Mouse (Mus musculus) ES-E14 (cell line): Measurements from ENCODE around the gene Tnpo1. TPM values are rescaled to one million over a fixed set of nuclear protein-coding genes. Genes with fewer than 3 reads are reported as not detected.

ENCODE experiments used
- DNase-seq: peaks from one replicate; pipeline ENCODE4 v3.0.0-alpha.2; 2013; ENCODE audit warnings: low read depth, low spot score
- H3K27ac ChIP-seq: 2 replicates; pipeline ENCODE4 v1.5.1; 2012; ENCODE audit warnings: low read depth, mild to moderate bottlenecking, low read length, moderate library complexity, mixed read lengths; ENCODE audit not compliant: poor library complexity, insufficient read depth, severe bottlenecking
- H3K36me3 ChIP-seq: 2 replicates; pipeline ENCODE4 v1.6.1; 2012; ENCODE audit warnings: mild to moderate bottlenecking, low read length, moderate library complexity, mixed read lengths; ENCODE audit not compliant: control insufficient read depth, poor library complexity, insufficient read depth, severe bottlenecking
- H3K4me1 ChIP-seq, 2 experiments: fragments of 150-350 bp in 1 of 2; sonication (generic) in 1 of 2; 2 replicates each; pipeline ENCODE4 v1.6.1; 2012; ENCODE audit warnings: low read length in 2 of 2, mild to moderate bottlenecking in 1 of 2, mixed read lengths in 1 of 2; ENCODE audit not compliant: control insufficient read depth in 2 of 2, insufficient read depth in 2 of 2, poor library complexity in 1 of 2
- H3K4me3 ChIP-seq, 2 experiments: fragments of 150-350 bp in 1 of 2; sonication (generic) in 1 of 2; 2 replicates each; pipeline ENCODE4 v1.5.1; 2012; ENCODE audit warnings: low read length in 2 of 2, low read depth in 1 of 2, mild to moderate bottlenecking in 1 of 2, mixed read lengths in 1 of 2; ENCODE audit not compliant: insufficient read depth in 1 of 2, poor library complexity in 1 of 2, severe bottlenecking in 1 of 2
- H3K9ac ChIP-seq: 2 replicates; pipeline ENCODE4 v1.6.1; 2012; ENCODE audit warnings: low read depth, mild to moderate bottlenecking, low read length, mixed read lengths; ENCODE audit not compliant: poor library complexity, insufficient read depth, severe bottlenecking
- H3K9me3 ChIP-seq: fragments of 150-350 bp; sonication (generic); 2 replicates; pipeline ENCODE4 v1.6.1; 2012; ENCODE audit warnings: low read depth, mild to moderate bottlenecking, low read length; ENCODE audit not compliant: control insufficient read depth, insufficient read depth
- CHD2 ChIP-seq: IDR thresholded peaks from 2 replicates; pipeline ENCODE4 v1.6.1; 2014; ENCODE audit warnings: mild to moderate bottlenecking, low read depth, low read length, inconsistent platforms
- HCFC1 ChIP-seq: IDR thresholded peaks from 2 replicates; pipeline ENCODE4 v1.6.1; 2012; ENCODE audit warnings: low read length, inconsistent platforms, borderline replicate concordance; ENCODE audit not compliant: insufficient read depth
- MAFK ChIP-seq: IDR thresholded peaks from 2 replicates; pipeline ENCODE4 v1.6.1; 2014; ENCODE audit warnings: mild to moderate bottlenecking, low read depth, low read length, inconsistent platforms; ENCODE audit not compliant: insufficient read depth
- ZC3H11A ChIP-seq: IDR thresholded peaks from 2 replicates; pipeline ENCODE4 v1.6.1; 2012; ENCODE audit warnings: low read depth, mild to moderate bottlenecking, inconsistent platforms, low read length, borderline replicate concordance
- ZNF384 ChIP-seq: IDR thresholded peaks from 2 replicates; pipeline ENCODE4 v1.6.1; 2012; ENCODE audit warnings: low read depth, low read length, inconsistent platforms
- in situ Hi-C, 2 experiments: fragments of 600-800 bp; cut with MboI; formaldehyde crosslinking; loops; one replicate each; pipeline ENCODE4 v1.15.1; 2025; ENCODE audit warnings: low sequenced_read_pairs in 2 of 2, inconsistent platforms in 1 of 2; ENCODE audit not compliant: unreplicated experiment in 2 of 2
- total RNA-seq: library from RNA; depleted of rRNA; stranded (reverse); fragments of 300-350 nt; gene quantifications from 2 replicates; pipeline ENCODE4 v1.2.3, GENCODE M21; 2012

Gene Tnpo1
- total RNA-seq, 1 experiment, result 148 TPM

- peak overlapping the region; percentile 96; the same call in 1 of the 2 replicates for H3K9ac ChIP-seq
- H3K4me1 ChIP-seq, result peaks cover 2 to 4% of the 10 kb centered on the region in 2 experiments; a peak in 2 of 4 replicates
- TF ChIP-seq CHD2 (no peak), HCFC1 (no peak), ZC3H11A (no peak), MAFK (no peak), ZNF384 (no peak)
- no peaks in the 10 kb centered on the region for H3K9me3 ChIP-seq
- H3K27ac ChIP-seq, result no peak overlapping the region
- H3K36me3 ChIP-seq, result no peaks in the 10 kb centered on the region
- in situ Hi-C loops, result no loop called here
- no peak for DNase-seq
- peak overlapping the region; percentile 71 to 95 for H3K4me3 ChIP-seq
Measured at GRCm38 (mm10) chr13:98924897-98925485, 1.2 kb downstream of the Tnpo1 start.

- no peaks in the 10 kb centered on the region for H3K9me3 ChIP-seq
- no peak overlapping the region for H3K9ac ChIP-seq
- in situ Hi-C loops, result no loop called here
- no peak overlapping the region for H3K27ac ChIP-seq
- TF ChIP-seq HCFC1 (no peak), ZC3H11A (no peak), MAFK (no peak), ZNF384 (no peak), CHD2 (no peak)
- no peaks in the 10 kb centered on the region for H3K36me3 ChIP-seq
- H3K4me3 ChIP-seq, result no peak overlapping the region
- DNase-seq, result no peak
- peaks cover 5 to 7% of the 10 kb centered on the region in 2 experiments; a peak in 3 of 4 replicates for H3K4me1 ChIP-seq
Measured at GRCm38 (mm10) chr13:98922806-98923205, 3.4 kb downstream of the Tnpo1 start.

- no peak overlapping the region for H3K9ac ChIP-seq
- no peaks in the 10 kb centered on the region for H3K9me3 ChIP-seq
- no peak for DNase-seq
- no peak overlapping the region for H3K27ac ChIP-seq
- H3K4me3 ChIP-seq, result no peak overlapping the region
- in situ Hi-C loops, result no loop called here
- no peaks in the 10 kb centered on the region for H3K36me3 ChIP-seq
- TF ChIP-seq HCFC1, result no peak
- TF ChIP-seq ZNF384, result no peak
- no peak for TF ChIP-seq CHD2
- TF ChIP-seq ZC3H11A, result no peak
- TF ChIP-seq MAFK, result no peak
- peaks cover 5 to 7% of the 10 kb centered on the region in 2 experiments; a peak in 3 of 4 replicates for H3K4me1 ChIP-seq
Measured at GRCm38 (mm10) chr13:98921276-98921675, 4.9 kb downstream of the Tnpo1 start.

- no peak overlapping the region for H3K9ac ChIP-seq
- in situ Hi-C loops, result no loop called here
- DNase-seq, result no peak
- no peak overlapping the region for H3K4me3 ChIP-seq
- no peaks in the 10 kb centered on the region for H3K9me3 ChIP-seq
- H3K36me3 ChIP-seq, result no peaks in the 10 kb centered on the region
- H3K27ac ChIP-seq, result no peak overlapping the region
- TF ChIP-seq MAFK (no peak), HCFC1 (no peak), ZNF384 (no peak), ZC3H11A (no peak), CHD2 (no peak)
- H3K4me1 ChIP-seq, result peaks cover 7 to 9% of the 10 kb centered on the region in 2 experiments; a peak in 3 of 4 replicates
Measured at GRCm38 (mm10) chr13:98920300-98920699, 5.9 kb downstream of the Tnpo1 start.

GRCm38 (mm10) chr13:98919695-98920094 is 6.5 kb downstream of the Tnpo1 start:
- Histone ChIP-seq H3K4me1 (peaks cover 9 to 11% of the 10 kb centered on the region in 2 experiments; a peak in 3 of 4 replicates), H3K9me3 (no peaks in the 10 kb centered on the region), H3K36me3 (no peaks in the 10 kb centered on the region), H3K4me3 (no peak overlapping the region), H3K27ac (no peak overlapping the region), H3K9ac (no peak overlapping the region)
- no peak for TF ChIP-seq HCFC1
- TF ChIP-seq ZC3H11A, result no peak
- no peak for TF ChIP-seq CHD2
- TF ChIP-seq MAFK, result no peak
- TF ChIP-seq ZNF384, result no peak
- no peak for DNase-seq
- in situ Hi-C loops, result no loop called here
